Mouse (Mus musculus) adrenal gland, postnatal 36 days (tissue): Measurements from ENCODE around the gene Trappc3l. TPM values are rescaled to one million over a fixed set of nuclear protein-coding genes. Genes with fewer than 3 reads are reported as not detected.

Experiments used
- total RNA-seq, 2 experiments: library from RNA; stranded (reverse); gene quantifications; 2 replicates each; pipeline ENCODE4 v1.2.3; 2021

Gene Trappc3l
- total RNA-seq, 2 experiments from 2014 or later: not detected

Other genes with a start within 250 kb of the Trappc3l start
- not detected for gene Sult3a1, start 179.9 kb upstream of the Trappc3l start, total RNA-seq
- 1 to 10 TPM in 1 of 2 experiments, under 1 TPM in 1; 0.20 to 1.1 TPM for gene Rsph4a, start 132.5 kb upstream of the Trappc3l start, total RNA-seq
- gene Zup1, start 86.3 kb upstream of the Trappc3l start, total RNA-seq: 10 to 100 TPM; 14.6 to 15.5 TPM
- 100 to 1,000 TPM in 1 of 2 experiments, 10 to 100 TPM in 1; 99.1 to 102 TPM for gene Rwdd1, start 18.0 kb upstream of the Trappc3l start, total RNA-seq
- gene Calhm4, start 6.7 kb downstream of the Trappc3l start, total RNA-seq: not detected
- gene Calhm5, start 58.9 kb downstream of the Trappc3l start, total RNA-seq: under 1 TPM; 0.23 to 0.26 TPM
- under 1 TPM; 0.66 to 0.76 TPM for gene Calhm6, start 90.4 kb downstream of the Trappc3l start, total RNA-seq
- gene Dse, start 170.1 kb downstream of the Trappc3l start, total RNA-seq: 10 to 100 TPM in 1 of 2 experiments, 1 to 10 TPM in 1; 8.2 to 14.2 TPM
- gene Tspyl1, start 244.6 kb downstream of the Trappc3l start, total RNA-seq: 10 to 100 TPM; 63.9 to 66.2 TPM